Mouse (Mus musculus) layer of hippocampus, adult 18-20 months (tissue): ENCODE results near the gene Dpp6. TPM values are rescaled to one million over a fixed set of nuclear protein-coding genes. Genes with fewer than 3 reads are reported as not detected.

Source experiments
- DNase-seq, 2 experiments: peaks; one replicate each; pipeline ENCODE4 v3.0.0; 2022; ENCODE audit warnings: low spot score in 2 of 2
- total RNA-seq, 2 experiments: library from RNA; stranded (reverse); gene quantifications; 2 replicates each; pipeline ENCODE4 v1.2.3; 2021

Gene Dpp6
- total RNA-seq, 2 experiments from 2014 or later: 247 to 253 TPM

GRCm38 (mm10) chr5:27052441-27052840 lies 235.4 kb downstream of the Dpp6 start:
- DNase-seq: no peak

GRCm38 (mm10) chr5:27056436-27056835 lies 239.4 kb downstream of the Dpp6 start:
- no peak for DNase-seq

GRCm38 (mm10) chr5:27060114-27060513 lies 243.1 kb downstream of the Dpp6 start:
- DNase-seq: no peak

GRCm38 (mm10) chr5:27063871-27064270 lies 246.9 kb downstream of the Dpp6 start:
- no peak for DNase-seq

GRCm38 (mm10) chr5:27066837-27067236 lies 249.8 kb downstream of the Dpp6 start:
- DNase-seq: peak in 1 of 2 experiments; percentile 48

GRCm38 (mm10) chr5:27075131-27075591 lies 258.2 kb downstream of the Dpp6 start:
- DNase-seq: peak; percentile 60 to 86

GRCm38 (mm10) chr5:27076046-27076445 lies 259.0 kb downstream of the Dpp6 start:
- DNase-seq: peak in 1 of 2 experiments; percentile 60

- no peak for DNase-seq
Measured at GRCm38 (mm10) chr5:27077821-27078220, 260.8 kb downstream of the Dpp6 start.

- DNase-seq: no peak
Measured at GRCm38 (mm10) chr5:27081275-27081674, 264.3 kb downstream of the Dpp6 start.

- no peak for DNase-seq
Measured at GRCm38 (mm10) chr5:27083762-27084161, 266.8 kb downstream of the Dpp6 start.

GRCm38 (mm10) chr5:27108221-27108620 lies 291.2 kb downstream of the Dpp6 start:
- no peak for DNase-seq

- no peak for DNase-seq
Measured at GRCm38 (mm10) chr5:27122479-27122878, 305.5 kb downstream of the Dpp6 start.

- no peak for DNase-seq
Measured at GRCm38 (mm10) chr5:27122944-27123343, 305.9 kb downstream of the Dpp6 start.

GRCm38 (mm10) chr5:27126034-27126433 lies 309.0 kb downstream of the Dpp6 start:
- peak; percentile 13 to 47 for DNase-seq

- DNase-seq: peak in 1 of 2 experiments; percentile 36
Measured at GRCm38 (mm10) chr5:27133196-27133595, 316.2 kb downstream of the Dpp6 start.

GRCm38 (mm10) chr5:27134436-27135005 lies 317.5 kb downstream of the Dpp6 start:
- no peak for DNase-seq

GRCm38 (mm10) chr5:27147397-27147945 lies 330.5 kb downstream of the Dpp6 start:
- DNase-seq: no peak

GRCm38 (mm10) chr5:27151017-27151416 lies 334.0 kb downstream of the Dpp6 start:
- DNase-seq: no peak

- no peak for DNase-seq
Measured at GRCm38 (mm10) chr5:27155671-27156070, 338.7 kb downstream of the Dpp6 start.

- DNase-seq: no peak
Measured at GRCm38 (mm10) chr5:27156366-27156765, 339.4 kb downstream of the Dpp6 start.

- no peak for DNase-seq
Measured at GRCm38 (mm10) chr5:27161122-27161645, 344.2 kb downstream of the Dpp6 start.

GRCm38 (mm10) chr5:27168550-27168949 lies 351.5 kb downstream of the Dpp6 start:
- no peak for DNase-seq

GRCm38 (mm10) chr5:27184963-27185362 lies 368.0 kb downstream of the Dpp6 start:
- no peak for DNase-seq
